Mouse (Mus musculus) c-Kit-positive CD71-negative TER-119-negative erythroid progenitor cells, embryonic 14.5 days (primary cell): ENCODE results near the gene Traf1.

Source experiments
- DNase-seq: peaks from one replicate; pipeline ENCODE4 v3.0.0-alpha.2; 2013; ENCODE audit warnings: low read depth

Traf1 gene

DNA sequence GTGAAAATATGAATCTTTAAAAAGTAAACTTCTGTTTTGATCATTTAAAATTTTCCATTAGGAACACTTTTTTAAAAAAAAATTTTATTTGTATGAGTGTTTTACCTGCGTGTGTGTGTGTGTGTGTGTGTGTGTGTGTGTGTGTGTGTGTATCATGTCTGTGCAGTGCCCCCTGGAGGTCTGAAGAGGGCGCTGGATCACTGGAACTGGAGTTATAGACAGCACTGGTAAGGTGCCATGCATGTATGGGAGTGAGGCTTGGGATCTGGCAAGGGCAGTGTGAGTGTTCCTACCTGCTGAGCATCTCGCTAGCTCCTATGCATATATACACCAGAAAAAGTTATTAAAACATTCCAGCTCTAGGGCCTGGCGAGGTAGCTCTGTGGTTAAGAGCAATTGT, 59.8 kb downstream of the Traf1 start:
- no peak for DNase-seq

DNA sequence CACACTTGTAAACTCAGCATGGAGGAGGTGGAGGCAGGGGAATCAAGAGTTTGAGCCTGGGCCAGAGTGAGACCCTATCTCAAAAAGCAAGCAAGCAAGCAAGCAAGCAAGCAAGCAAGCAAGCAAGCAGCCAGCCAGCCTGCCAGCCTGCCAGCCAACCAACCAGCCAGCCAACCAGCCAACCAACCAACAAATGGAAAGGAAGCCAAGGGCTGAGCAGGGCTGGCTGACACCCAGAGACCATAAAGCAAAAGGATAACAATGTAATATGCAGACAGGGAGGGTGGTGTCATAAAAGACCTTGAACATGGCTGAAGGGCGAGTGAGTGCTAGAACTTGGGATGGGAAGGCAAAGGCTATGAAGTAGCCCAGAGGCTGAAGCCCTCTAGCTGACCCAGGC, 61.2 kb downstream of the Traf1 start:
- no peak for DNase-seq

DNA sequence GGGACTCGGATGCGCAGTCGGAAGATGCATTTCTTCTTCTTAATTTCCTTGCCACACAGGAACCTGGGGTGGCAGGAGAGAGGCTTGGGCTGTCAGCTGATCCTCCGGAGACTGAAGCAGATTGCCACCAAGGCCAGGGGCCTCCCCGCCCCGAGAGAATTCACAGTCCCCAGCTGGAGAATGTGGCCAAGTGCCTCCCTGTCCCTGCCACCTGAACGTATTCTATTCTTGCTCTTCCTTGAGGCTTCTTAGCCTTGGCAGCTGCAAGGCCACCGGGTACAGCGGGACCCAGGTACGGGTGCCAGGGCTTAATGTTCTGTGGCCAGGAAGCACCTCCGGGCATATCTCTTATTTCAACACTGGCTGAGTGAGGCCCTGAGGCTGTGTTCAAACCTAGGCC, 61.9 kb downstream of the Traf1 start:
- DNase-seq = no peak

DNA sequence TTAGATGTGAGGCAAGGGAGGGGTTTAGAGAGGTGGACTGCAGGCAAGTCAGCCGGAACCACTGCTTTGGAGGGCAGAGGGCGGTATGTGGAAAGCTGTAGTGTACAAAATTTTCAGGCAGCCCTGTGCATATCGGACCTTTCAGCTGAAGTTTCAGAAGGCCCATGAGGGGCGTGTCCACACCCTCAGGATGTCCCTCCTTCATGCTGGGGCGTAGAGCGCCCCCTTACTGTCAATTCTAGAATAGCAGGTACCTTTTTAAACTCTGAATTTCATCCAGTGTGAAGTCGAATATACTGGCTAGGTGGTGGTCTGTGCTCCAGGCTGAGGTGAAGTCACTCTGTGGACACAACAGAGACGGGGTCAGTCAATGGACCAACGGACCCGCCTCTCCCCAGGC, 63.8 kb downstream of the Traf1 start:
- DNase-seq = peak; percentile 70

DNA sequence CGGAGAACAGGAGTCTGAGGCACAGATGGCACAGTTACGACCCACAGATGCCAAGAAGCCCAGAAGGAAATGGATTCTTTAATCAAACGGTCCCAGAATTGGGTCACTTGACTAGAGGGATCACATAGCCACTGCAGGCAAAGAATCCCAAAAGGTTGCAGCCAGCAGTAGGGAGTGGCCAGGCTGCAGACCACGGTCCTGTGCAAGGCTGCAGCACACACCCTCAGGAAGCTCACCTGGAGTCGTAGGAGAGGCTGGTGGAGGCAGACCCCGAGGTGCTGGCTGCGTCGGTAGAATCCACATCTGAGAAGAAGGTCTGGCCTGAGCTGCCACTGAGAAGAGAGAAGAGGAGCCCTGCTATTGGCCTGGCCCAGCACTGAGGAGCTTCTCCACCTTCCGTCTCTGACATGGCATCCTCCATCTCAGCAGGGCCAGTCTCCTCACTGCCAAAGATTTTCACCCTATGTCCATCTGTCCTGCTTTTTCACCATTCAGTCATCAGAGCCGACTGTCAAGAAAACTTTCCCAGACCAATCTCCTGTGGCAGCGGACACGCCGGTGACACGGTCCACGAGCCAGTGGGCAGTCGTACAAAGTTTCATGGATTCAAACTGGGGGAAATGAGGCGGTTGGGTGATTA, 64.6 kb downstream of the Traf1 start:
- no peak for DNase-seq

DNA sequence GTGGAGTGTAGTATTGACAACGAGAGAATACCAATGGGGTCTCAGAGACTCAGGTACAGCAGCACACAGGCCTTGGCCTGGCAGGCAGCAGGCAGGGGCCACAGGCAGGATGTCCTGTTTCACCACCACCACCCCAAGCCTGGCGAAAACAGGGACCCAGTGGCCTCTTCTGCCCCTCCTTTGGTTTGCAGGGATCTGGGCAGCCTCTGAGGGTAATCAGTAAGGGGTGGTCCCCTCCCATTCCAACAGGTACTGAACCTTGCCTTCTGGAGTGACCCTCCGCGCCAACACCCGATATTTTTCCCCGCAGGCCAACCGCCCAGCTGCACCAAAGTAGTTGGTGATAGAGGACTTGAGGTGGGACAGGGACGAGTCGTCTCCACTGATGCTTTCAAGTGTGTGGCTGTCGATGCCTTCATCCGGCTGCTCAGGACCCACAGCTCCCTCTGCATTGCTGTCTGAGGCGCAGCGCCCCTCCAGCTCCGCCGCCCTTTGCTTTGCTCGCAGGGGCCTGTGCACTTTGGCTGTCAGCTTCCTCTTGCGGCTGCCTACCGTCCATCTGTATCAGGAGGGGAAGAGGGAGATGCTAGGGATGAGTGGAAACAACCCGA, 66.0 kb downstream of the Traf1 start:
- DNase-seq = no peak

DNA sequence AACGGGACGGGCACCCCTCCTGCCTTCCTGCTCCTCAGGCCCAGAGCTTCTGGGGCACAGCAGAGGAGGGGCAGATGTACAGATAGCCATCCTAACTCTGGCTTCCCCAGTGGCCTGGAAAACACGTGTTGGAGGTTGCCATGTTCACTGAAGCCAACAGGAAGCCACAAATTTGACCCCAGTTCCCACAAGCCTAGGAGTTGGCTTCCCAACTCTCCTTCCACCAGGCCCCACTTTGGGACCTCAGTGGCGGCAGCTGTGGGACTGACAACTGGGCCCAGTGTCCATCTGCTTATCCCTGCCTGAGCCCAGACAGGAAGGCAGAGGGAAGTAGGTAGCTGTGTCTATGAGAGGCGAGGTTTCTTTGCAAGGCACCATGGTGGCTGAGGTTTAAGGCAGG, 67.6 kb downstream of the Traf1 start:
- DNase-seq = no peak
